Mouse (Mus musculus): ENCODE data around the gene Klhl5. TPM values are rescaled to one million over a fixed set of nuclear protein-coding genes. Genes with fewer than 3 reads are reported as not detected.
A peak's percentile ranks its signal among the peaks of the same experiment; 100 is the strongest.

Gene Klhl5
- polyA plus RNA-seq, 1 experiment from 2014 or later: 53.0 TPM

- peaks cover 6% of the 10 kb centered on the region; the same call in 1 of the 2 replicates for H3K4me1 ChIP-seq
- peak; percentile 91 for ATAC-seq (replicated peaks)
- no peaks in the 10 kb centered on the region for H3K9me3 ChIP-seq
- 2% methylated on average over 12 of the region's 12 CpGs for WGBS
- H3K36me3 ChIP-seq (replicated peaks): no peaks in the 10 kb centered on the region
- no peaks in the 10 kb centered on the region for H3K27me3 ChIP-seq (replicated peaks)
- peak overlapping the region; percentile 63 for H3K9ac ChIP-seq
- H3K4me2 ChIP-seq: peak overlapping the region; percentile 77
- peak overlapping the region; percentile 70 for H3K4me3 ChIP-seq
- peak overlapping the region; percentile 85 for H3K27ac ChIP-seq
Observed at GRCm38 (mm10) chr5:65130528-65131210, 23.3 kb downstream of the Klhl5 start.

- 4% methylated on average over 20 of the region's 20 CpGs for WGBS
- Histone ChIP-seq H3K36me3 (replicated peaks) (no peaks in the 10 kb centered on the region), H3K4me3 (peak overlapping the region; percentile 70), H3K4me2 (peak overlapping the region; percentile 77), H3K9ac (peak overlapping the region; percentile 63), H3K27me3 (replicated peaks) (no peaks in the 10 kb centered on the region), H3K27ac (peak overlapping the region; percentile 85), H3K9me3 (no peaks in the 10 kb centered on the region), H3K4me1 (peaks cover 6% of the 10 kb centered on the region; the same call in 1 of the 2 replicates)
- ATAC-seq (replicated peaks): peak; percentile 73
Observed at GRCm38 (mm10) chr5:65131211-65131879, 24.0 kb downstream of the Klhl5 start.

- H3K36me3 ChIP-seq (replicated peaks): no peaks in the 10 kb centered on the region
- H3K27ac ChIP-seq: no peak overlapping the region
- H3K9me3 ChIP-seq: no peaks in the 10 kb centered on the region
- peak overlapping the region; percentile 1 for H3K4me2 ChIP-seq
- ATAC-seq (replicated peaks): no peak
- WGBS: 85% methylated on average over 7 of the region's 7 CpGs
- H3K4me1 ChIP-seq: no peaks in the 10 kb centered on the region; the same call in 1 of the 2 replicates
- no peak overlapping the region for H3K9ac ChIP-seq
- H3K27me3 ChIP-seq (replicated peaks): no peaks in the 10 kb centered on the region
- H3K4me3 ChIP-seq: no peak overlapping the region
Observed at GRCm38 (mm10) chr5:65136159-65136558, 28.8 kb downstream of the Klhl5 start.

- H3K27ac ChIP-seq: no peak overlapping the region
- H3K27me3 ChIP-seq (replicated peaks): no peaks in the 10 kb centered on the region
- no peaks in the 10 kb centered on the region; the same call in 1 of the 2 replicates for H3K4me1 ChIP-seq
- H3K9ac ChIP-seq: no peak overlapping the region
- H3K9me3 ChIP-seq: no peaks in the 10 kb centered on the region
- 0 out of 2 replicates have a peak, but pooled peaks cover 2% of the 10 kb centered on the region for H3K36me3 ChIP-seq (replicated peaks)
- no peak for ATAC-seq (replicated peaks)
- H3K4me3 ChIP-seq: no peak overlapping the region
- no peak overlapping the region for H3K4me2 ChIP-seq
- WGBS: 81% methylated on average over 6 of the region's 6 CpGs
Observed at GRCm38 (mm10) chr5:65137073-65137472, 29.7 kb downstream of the Klhl5 start.

- H3K27me3 ChIP-seq (replicated peaks): no peaks in the 10 kb centered on the region
- no peak overlapping the region for H3K4me2 ChIP-seq
- no peak overlapping the region for H3K4me3 ChIP-seq
- H3K4me1 ChIP-seq: no peaks in the 10 kb centered on the region; the same call in 1 of the 2 replicates
- H3K9me3 ChIP-seq: no peaks in the 10 kb centered on the region
- no peak overlapping the region for H3K9ac ChIP-seq
- H3K36me3 ChIP-seq (replicated peaks): 0 out of 2 replicates have a peak, but pooled peaks cover 2% of the 10 kb centered on the region
- no peak overlapping the region for H3K27ac ChIP-seq
- 92% methylated on average over 8 of the region's 8 CpGs for WGBS
- ATAC-seq (replicated peaks): no peak
Observed at GRCm38 (mm10) chr5:65141242-65141641, 33.9 kb downstream of the Klhl5 start.

- Histone ChIP-seq H3K4me1 (no peaks in the 10 kb centered on the region), H3K9me3 (no peaks in the 10 kb centered on the region), H3K4me2 (no peak overlapping the region), H3K27me3 (replicated peaks) (no peaks in the 10 kb centered on the region), H3K27ac (no peak overlapping the region), H3K36me3 (replicated peaks) (0 out of 2 replicates have a peak, but pooled peaks cover 2% of the 10 kb centered on the region), H3K4me3 (no peak overlapping the region), H3K9ac (no peak overlapping the region)
- no peak for ATAC-seq (replicated peaks)
- 86% methylated on average over 6 of the region's 6 CpGs for WGBS
Observed at GRCm38 (mm10) chr5:65142247-65142646, 34.9 kb downstream of the Klhl5 start.

- Histone ChIP-seq H3K9me3 (no peaks in the 10 kb centered on the region), H3K36me3 (replicated peaks) (0 out of 2 replicates have a peak, but pooled peaks cover 12% of the 10 kb centered on the region), H3K4me3 (no peak overlapping the region), H3K27ac (no peak overlapping the region), H3K4me1 (no peaks in the 10 kb centered on the region), H3K27me3 (replicated peaks) (no peaks in the 10 kb centered on the region), H3K9ac (no peak overlapping the region), H3K4me2 (no peak overlapping the region)
- ATAC-seq (replicated peaks): peak; percentile 42; the same call in 1 of the 2 replicates
- WGBS: 67% methylated on average over 9 of the region's 9 CpGs
Observed at GRCm38 (mm10) chr5:65145499-65146101, 38.3 kb downstream of the Klhl5 start.

- H3K4me1 ChIP-seq: no peaks in the 10 kb centered on the region
- 75% methylated on average over 6 of the region's 6 CpGs for WGBS
- H3K27me3 ChIP-seq (replicated peaks): no peaks in the 10 kb centered on the region
- H3K9ac ChIP-seq: no peak overlapping the region
- H3K9me3 ChIP-seq: no peaks in the 10 kb centered on the region
- ATAC-seq (replicated peaks): no peak
- no peak overlapping the region for H3K4me2 ChIP-seq
- 0 out of 2 replicates have a peak, but pooled peaks cover 9% of the 10 kb centered on the region for H3K36me3 ChIP-seq (replicated peaks)
- H3K4me3 ChIP-seq: no peak overlapping the region
- H3K27ac ChIP-seq: no peak overlapping the region
Observed at GRCm38 (mm10) chr5:65146749-65147148, 39.4 kb downstream of the Klhl5 start.

- H3K4me1 ChIP-seq: no peaks in the 10 kb centered on the region
- H3K4me3 ChIP-seq: no peak overlapping the region
- 93% methylated on average over 6 of the region's 6 CpGs for WGBS
- no peak overlapping the region for H3K27ac ChIP-seq
- ATAC-seq (replicated peaks): no peak
- no peak overlapping the region for H3K9ac ChIP-seq
- H3K9me3 ChIP-seq: no peaks in the 10 kb centered on the region
- H3K4me2 ChIP-seq: no peak overlapping the region
- 0 out of 2 replicates have a peak, but pooled peaks cover 9% of the 10 kb centered on the region for H3K36me3 ChIP-seq (replicated peaks)
- H3K27me3 ChIP-seq (replicated peaks): no peaks in the 10 kb centered on the region
Observed at GRCm38 (mm10) chr5:65149706-65150105, 42.4 kb downstream of the Klhl5 start.

GRCm38 (mm10) chr5:65150376-65150955, 43.1 kb downstream of the Klhl5 start:
- Histone ChIP-seq H3K36me3 (replicated peaks) (0 out of 2 replicates have a peak, but pooled peaks cover 9% of the 10 kb centered on the region), H3K4me2 (no peak overlapping the region), H3K4me1 (no peaks in the 10 kb centered on the region), H3K27ac (no peak overlapping the region), H3K4me3 (no peak overlapping the region), H3K9ac (no peak overlapping the region), H3K9me3 (no peaks in the 10 kb centered on the region), H3K27me3 (replicated peaks) (no peaks in the 10 kb centered on the region)
- ATAC-seq (replicated peaks): no peak
- WGBS: 91% methylated on average over 8 of the region's 8 CpGs

GRCm38 (mm10) chr5:65151276-65151675, 43.9 kb downstream of the Klhl5 start:
- no peak overlapping the region for H3K9ac ChIP-seq
- no peaks in the 10 kb centered on the region for H3K9me3 ChIP-seq
- no peaks in the 10 kb centered on the region for H3K4me1 ChIP-seq
- peaks cover 12% of the 10 kb centered on the region; the same call in 1 of the 2 replicates for H3K36me3 ChIP-seq (replicated peaks)
- H3K27me3 ChIP-seq (replicated peaks): no peaks in the 10 kb centered on the region
- ATAC-seq (replicated peaks): no peak
- 93% methylated on average over 3 of the region's 3 CpGs for WGBS
- no peak overlapping the region for H3K4me3 ChIP-seq
- no peak overlapping the region for H3K27ac ChIP-seq
- no peak overlapping the region for H3K4me2 ChIP-seq

- Histone ChIP-seq H3K4me3 (no peak overlapping the region), H3K27ac (no peak overlapping the region), H3K4me2 (no peak overlapping the region), H3K27me3 (replicated peaks) (no peaks in the 10 kb centered on the region), H3K36me3 (replicated peaks) (peaks cover 12% of the 10 kb centered on the region; the same call in 1 of the 2 replicates), H3K9me3 (no peaks in the 10 kb centered on the region), H3K9ac (no peak overlapping the region), H3K4me1 (no peaks in the 10 kb centered on the region)
- ATAC-seq (replicated peaks): no peak
- WGBS: 90% methylated on average over 5 of the region's 5 CpGs
Observed at GRCm38 (mm10) chr5:65151767-65152166, 44.4 kb downstream of the Klhl5 start.
